Mouse (Mus musculus) left cerebral cortex, adult 9 months (tissue): ENCODE data around the gene Tspan10.

Experiments used
- DNase-seq, 2 experiments: peaks; one replicate each; pipeline ENCODE4 v3.0.0; 2022; ENCODE audit warnings: low spot score in 2 of 2

Tspan10 gene

GRCm38 (mm10) chr11:120492024-120492877 is 49.8 kb downstream of the Tspan10 start:
- DNase-seq = no peak

- DNase-seq = no peak
Measured at GRCm38 (mm10) chr11:120492878-120493203, 50.4 kb downstream of the Tspan10 start.

GRCm38 (mm10) chr11:120493351-120493750 is 50.9 kb downstream of the Tspan10 start:
- DNase-seq = no peak

- DNase-seq = no peak
Measured at GRCm38 (mm10) chr11:120493911-120494310, 51.5 kb downstream of the Tspan10 start.
